Mouse (Mus musculus): ENCODE results near the gene Dusp6. TPM values are rescaled to one million over a fixed set of nuclear protein-coding genes. Genes with fewer than 3 reads are reported as not detected.
"Not testable (repeated sequence)": the region's sequence is repeated elsewhere in the genome, so short reads cannot be mapped to it uniquely, and the experiment has no call there.

The Dusp6 gene
- polyA plus RNA-seq (2014; fragmentation: Nextera tagmentation; extraction: Ambion mirVana): 57.7 and 63.1 TPM in 2 replicates

- H3K27ac ChIP-seq (ENCODE audit: low read depth, low read length): peak within 1 kb of the TSS; percentile 95
- peak within 1 kb of the TSS; percentile 90 for H3K9ac ChIP-seq (ENCODE audit: low read length)
- peak within 1 kb of the TSS; percentile 62 for H3K4me3 ChIP-seq (ENCODE audit: low read depth, low read length)
- no peaks in the 10 kb centered on the region for H3K9me3 ChIP-seq (ENCODE audit: control insufficient read depth, low read length)
- H3K4me2 ChIP-seq (ENCODE audit: low read depth, low read length, severe bottlenecking): peak within 1 kb of the TSS; percentile 81
- H3K36me3 ChIP-seq (ENCODE audit: control insufficient read depth, insufficient read depth, low read length): no peaks in the 10 kb centered on the region
- peaks cover 8% of the 10 kb centered on the region for H3K4me1 ChIP-seq (replicated peaks; ENCODE audit: control insufficient read depth, insufficient read depth, low read length)
- DNase-seq (ENCODE audit: low spot score): peak; percentile 97
- H3K27me3 ChIP-seq (ENCODE audit: control insufficient read depth, insufficient read depth, low read length): peaks cover 2% of the 10 kb centered on the region; the same call in 1 of the 2 replicates
- peak; percentile 95 for ATAC-seq (replicated peaks; ENCODE audit: low FRiP score)
- WGBS: 0% methylated on average over 29 of the region's 29 CpGs
Observed at GRCm38 (mm10) chr10:99262867-99263379, at the start of gene Dusp6. TSS of gene Dusp6 (plus strand) at chr10:99263231.

- Histone ChIP-seq H3K36me3 (ENCODE audit: control insufficient read depth, insufficient read depth, low read length) (no peaks in the 10 kb centered on the region), H3K27me3 (ENCODE audit: control insufficient read depth, insufficient read depth, low read length) (no peaks in the 10 kb centered on the region), H3K9ac (ENCODE audit: low read length) (no peak overlapping the region), H3K4me3 (ENCODE audit: low read depth, low read length) (no peak overlapping the region), H3K9me3 (ENCODE audit: control insufficient read depth, low read length) (no peaks in the 10 kb centered on the region), H3K27ac (ENCODE audit: low read depth, low read length) (no peak overlapping the region), H3K4me2 (ENCODE audit: low read depth, low read length, severe bottlenecking) (no peak overlapping the region), H3K4me1 (replicated peaks; ENCODE audit: control insufficient read depth, insufficient read depth, low read length) (no peaks in the 10 kb centered on the region)
- WGBS: 87% methylated on average over 15 of the region's 15 CpGs
- DNase-seq (ENCODE audit: low spot score): no peak
- ATAC-seq (replicated peaks; ENCODE audit: low FRiP score): no peak
Observed at GRCm38 (mm10) chr10:99214421-99215299, 48.4 kb upstream of the Dusp6 start.

- DNase-seq (ENCODE audit: low spot score); H3K9me3 ChIP-seq (ENCODE audit: control insufficient read depth, low read length); H3K36me3 ChIP-seq (ENCODE audit: control insufficient read depth, insufficient read depth, low read length); H3K9ac ChIP-seq (ENCODE audit: low read length); H3K4me2 ChIP-seq (ENCODE audit: low read depth, low read length, severe bottlenecking); H3K27ac ChIP-seq (ENCODE audit: low read depth, low read length); H3K27me3 ChIP-seq (ENCODE audit: control insufficient read depth, insufficient read depth, low read length); H3K4me1 ChIP-seq (replicated peaks; ENCODE audit: control insufficient read depth, insufficient read depth, low read length); H3K4me3 ChIP-seq (ENCODE audit: low read depth, low read length); ATAC-seq (replicated peaks; ENCODE audit: low FRiP score): not testable (repeated sequence)
- 93% methylated on average over 15 of the region's 15 CpGs for WGBS
Observed at GRCm38 (mm10) chr10:99216570-99216969, 46.5 kb upstream of the Dusp6 start.

GRCm38 (mm10) chr10:99221540-99221939 lies 41.5 kb upstream of the Dusp6 start:
- ATAC-seq (replicated peaks; ENCODE audit: low FRiP score) (no peak), DNase-seq (ENCODE audit: low spot score) (no peak)
- H3K36me3 ChIP-seq (ENCODE audit: control insufficient read depth, insufficient read depth, low read length): no peaks in the 10 kb centered on the region
- no peaks in the 10 kb centered on the region for H3K4me1 ChIP-seq (replicated peaks; ENCODE audit: control insufficient read depth, insufficient read depth, low read length)
- no peak overlapping the region for H3K27ac ChIP-seq (ENCODE audit: low read depth, low read length)
- H3K27me3 ChIP-seq (ENCODE audit: control insufficient read depth, insufficient read depth, low read length): no peaks in the 10 kb centered on the region
- H3K4me3 ChIP-seq (ENCODE audit: low read depth, low read length): no peak overlapping the region
- no peak overlapping the region for H3K4me2 ChIP-seq (ENCODE audit: low read depth, low read length, severe bottlenecking)
- no peak overlapping the region for H3K9ac ChIP-seq (ENCODE audit: low read length)
- no peaks in the 10 kb centered on the region for H3K9me3 ChIP-seq (ENCODE audit: control insufficient read depth, low read length)
- 92% methylated on average over 8 of the region's 8 CpGs for WGBS

- WGBS: 84% methylated on average over 5 of the region's 5 CpGs
Observed at GRCm38 (mm10) chr10:99222726-99223125, 40.3 kb upstream of the Dusp6 start.

GRCm38 (mm10) chr10:99224218-99224617 lies 38.8 kb upstream of the Dusp6 start:
- ATAC-seq (replicated peaks; ENCODE audit: low FRiP score) (no peak), DNase-seq (ENCODE audit: low spot score) (no peak)
- WGBS: 86% methylated on average over 3 of the region's 3 CpGs

More at GRCm38 (mm10) chr10:99222726-99223125, 40.3 kb upstream of the Dusp6 start:
- H3K9ac ChIP-seq (ENCODE audit: low read length): no peak overlapping the region
- H3K36me3 ChIP-seq (ENCODE audit: control insufficient read depth, insufficient read depth, low read length): no peaks in the 10 kb centered on the region
- no peak overlapping the region for H3K4me3 ChIP-seq (ENCODE audit: low read depth, low read length)
- H3K27me3 ChIP-seq (ENCODE audit: control insufficient read depth, insufficient read depth, low read length): no peaks in the 10 kb centered on the region
- ATAC-seq (replicated peaks; ENCODE audit: low FRiP score) (no peak), DNase-seq (ENCODE audit: low spot score) (no peak)
- H3K27ac ChIP-seq (ENCODE audit: low read depth, low read length): no peak overlapping the region
- H3K4me2 ChIP-seq (ENCODE audit: low read depth, low read length, severe bottlenecking): no peak overlapping the region
- no peaks in the 10 kb centered on the region for H3K9me3 ChIP-seq (ENCODE audit: control insufficient read depth, low read length)
- H3K4me1 ChIP-seq (replicated peaks; ENCODE audit: control insufficient read depth, insufficient read depth, low read length): no peaks in the 10 kb centered on the region

GRCm38 (mm10) chr10:99226782-99227181 lies 36.2 kb upstream of the Dusp6 start:
- Histone ChIP-seq H3K36me3 (ENCODE audit: control insufficient read depth, insufficient read depth, low read length) (no peaks in the 10 kb centered on the region), H3K9me3 (ENCODE audit: control insufficient read depth, low read length) (no peaks in the 10 kb centered on the region), H3K4me1 (replicated peaks; ENCODE audit: control insufficient read depth, insufficient read depth, low read length) (peaks cover 9% of the 10 kb centered on the region), H3K27ac (ENCODE audit: low read depth, low read length) (no peak overlapping the region), H3K27me3 (ENCODE audit: control insufficient read depth, insufficient read depth, low read length) (peaks cover 5% of the 10 kb centered on the region; the same call in 1 of the 2 replicates), H3K4me3 (ENCODE audit: low read depth, low read length) (no peak overlapping the region), H3K9ac (ENCODE audit: low read length) (no peak overlapping the region), H3K4me2 (ENCODE audit: low read depth, low read length, severe bottlenecking) (no peak overlapping the region)
- DNase-seq (ENCODE audit: low spot score): no peak
- ATAC-seq (replicated peaks; ENCODE audit: low FRiP score): no peak
- WGBS: 92% methylated on average over 5 of the region's 5 CpGs

More at GRCm38 (mm10) chr10:99224218-99224617, 38.8 kb upstream of the Dusp6 start:
- Histone ChIP-seq H3K4me3 (ENCODE audit: low read depth, low read length) (no peak overlapping the region), H3K9me3 (ENCODE audit: control insufficient read depth, low read length) (no peaks in the 10 kb centered on the region), H3K4me1 (replicated peaks; ENCODE audit: control insufficient read depth, insufficient read depth, low read length) (peaks cover 7% of the 10 kb centered on the region), H3K27me3 (ENCODE audit: control insufficient read depth, insufficient read depth, low read length) (peaks cover 5% of the 10 kb centered on the region; the same call in 1 of the 2 replicates), H3K36me3 (ENCODE audit: control insufficient read depth, insufficient read depth, low read length) (no peaks in the 10 kb centered on the region), H3K4me2 (ENCODE audit: low read depth, low read length, severe bottlenecking) (no peak overlapping the region), H3K9ac (ENCODE audit: low read length) (no peak overlapping the region), H3K27ac (ENCODE audit: low read depth, low read length) (no peak overlapping the region)

- Histone ChIP-seq H3K4me2 (ENCODE audit: low read depth, low read length, severe bottlenecking) (peak overlapping the region; percentile 16; the same call in 1 of the 2 replicates), H3K4me1 (replicated peaks; ENCODE audit: control insufficient read depth, insufficient read depth, low read length) (peaks cover 9% of the 10 kb centered on the region), H3K9me3 (ENCODE audit: control insufficient read depth, low read length) (no peaks in the 10 kb centered on the region), H3K9ac (ENCODE audit: low read length) (no peak overlapping the region), H3K27ac (ENCODE audit: low read depth, low read length) (0 out of 2 replicates have a peak overlapping the region, but pooled peaks have one; percentile 12), H3K27me3 (ENCODE audit: control insufficient read depth, insufficient read depth, low read length) (peaks cover 5% of the 10 kb centered on the region; the same call in 1 of the 2 replicates), H3K36me3 (ENCODE audit: control insufficient read depth, insufficient read depth, low read length) (no peaks in the 10 kb centered on the region), H3K4me3 (ENCODE audit: low read depth, low read length) (no peak overlapping the region)
- WGBS: 28% methylated on average over 17 of the region's 17 CpGs
- DNase-seq (ENCODE audit: low spot score) (no peak), ATAC-seq (replicated peaks; ENCODE audit: low FRiP score) (peak; percentile 55; the same call in 1 of the 2 replicates)
Observed at GRCm38 (mm10) chr10:99227968-99228864, 34.8 kb upstream of the Dusp6 start.
